Mouse (Mus musculus) neural tube, embryonic 10.5 days (tissue): ENCODE data around the gene Btbd3.

Experiments
- DNase-seq: peaks from one replicate; pipeline ENCODE4 v3.0.0-alpha.2; 2017; ENCODE audit warnings: low spot score; ENCODE audit errors: extremely low spot score

Btbd3 gene

DNA sequence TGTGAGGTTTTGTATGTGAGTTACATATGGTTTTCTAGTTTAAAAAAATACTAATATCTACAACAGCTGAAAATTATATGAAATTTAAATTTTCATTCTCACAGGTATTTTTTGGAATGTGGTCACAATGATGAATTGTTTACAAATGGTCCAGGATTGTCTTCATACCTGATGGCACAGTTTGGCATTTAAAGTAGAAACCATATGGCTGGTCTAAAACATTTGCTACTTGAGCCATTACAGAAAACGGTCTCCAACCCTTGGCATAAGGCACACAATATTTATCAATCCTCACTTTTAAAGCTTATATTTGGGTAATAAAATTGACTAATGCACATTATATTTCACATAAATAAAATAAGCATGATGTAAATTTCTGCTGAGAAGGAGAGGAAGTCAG lies 272.1 kb downstream of the Btbd3 start:
- DNase-seq = no peak

DNA sequence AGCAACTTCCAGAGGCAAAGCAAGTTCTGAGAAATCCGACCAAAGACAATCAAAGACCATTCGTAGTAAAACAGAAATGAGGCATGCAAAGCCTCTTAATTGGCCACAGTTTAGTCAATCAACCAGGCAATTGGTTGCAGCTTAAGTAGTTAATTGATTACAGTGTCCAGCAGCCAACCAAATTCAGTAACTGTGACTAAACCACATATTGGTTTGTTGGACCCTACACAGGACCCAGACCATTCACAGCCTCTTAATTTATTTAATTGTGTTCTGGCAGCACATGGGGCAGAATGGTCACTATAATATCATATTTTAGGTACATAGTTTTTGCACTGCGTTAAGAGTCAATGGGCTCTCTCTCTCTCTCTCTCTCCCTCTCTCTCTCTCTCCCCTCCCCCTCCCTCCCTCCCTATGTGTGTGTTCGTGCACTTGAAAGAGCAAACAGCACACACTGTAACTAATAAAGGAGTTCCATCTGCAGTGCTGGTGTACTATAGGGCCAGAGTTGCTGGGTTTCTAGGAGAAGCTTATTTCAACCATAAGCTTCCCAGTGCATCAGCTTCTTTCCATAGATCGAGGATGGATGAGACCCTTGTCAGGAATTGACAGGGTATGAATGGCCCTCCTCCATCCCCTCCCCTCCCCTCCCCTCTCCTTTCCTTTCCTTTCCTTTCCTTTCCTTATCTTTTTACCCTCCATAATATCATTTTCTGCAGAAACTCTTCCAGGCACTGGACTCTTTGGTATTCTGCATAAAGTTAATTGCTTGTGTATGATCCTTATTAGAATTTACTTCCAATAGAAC lies 275.0 kb downstream of the Btbd3 start:
- no peak for DNase-seq

DNA sequence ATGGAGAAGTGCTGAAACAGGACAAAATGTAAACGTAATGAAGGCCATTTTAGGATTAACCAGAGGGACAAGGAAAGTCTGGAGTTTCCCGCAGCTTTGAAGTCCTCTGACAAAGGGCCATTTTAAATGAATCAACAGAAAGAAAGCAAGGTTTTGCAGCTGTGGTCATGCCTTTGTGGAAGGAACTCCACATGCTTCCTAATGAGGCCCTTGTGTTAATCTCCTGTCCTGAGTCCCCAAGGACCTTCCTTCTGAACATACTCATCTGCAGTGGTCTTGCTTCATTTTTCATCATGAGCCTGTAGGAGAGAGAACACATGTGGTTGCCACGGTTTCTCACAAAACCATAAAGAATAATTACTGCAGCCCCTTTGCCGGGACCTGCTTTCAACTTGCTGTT lies 275.6 kb downstream of the Btbd3 start:
- DNase-seq = no peak

DNA sequence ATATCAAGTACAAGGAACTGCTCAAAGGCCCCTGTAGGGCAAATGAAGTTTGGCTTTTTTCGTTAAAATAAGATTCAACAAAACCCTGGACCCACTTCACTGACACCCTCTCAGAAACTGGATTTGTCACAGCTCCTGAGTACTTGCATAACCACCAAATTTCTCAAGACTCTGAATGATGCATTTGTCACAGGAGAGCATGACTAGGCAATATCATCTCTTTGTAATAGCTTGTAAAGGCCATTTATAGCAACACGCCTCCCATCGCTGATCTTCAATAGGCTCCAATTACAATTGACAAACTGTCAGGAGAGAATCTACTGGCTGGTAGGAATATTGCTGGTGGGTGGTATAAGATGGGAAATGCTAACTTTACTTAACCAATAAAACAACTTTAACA lies 283.3 kb downstream of the Btbd3 start:
- DNase-seq = no peak

DNA sequence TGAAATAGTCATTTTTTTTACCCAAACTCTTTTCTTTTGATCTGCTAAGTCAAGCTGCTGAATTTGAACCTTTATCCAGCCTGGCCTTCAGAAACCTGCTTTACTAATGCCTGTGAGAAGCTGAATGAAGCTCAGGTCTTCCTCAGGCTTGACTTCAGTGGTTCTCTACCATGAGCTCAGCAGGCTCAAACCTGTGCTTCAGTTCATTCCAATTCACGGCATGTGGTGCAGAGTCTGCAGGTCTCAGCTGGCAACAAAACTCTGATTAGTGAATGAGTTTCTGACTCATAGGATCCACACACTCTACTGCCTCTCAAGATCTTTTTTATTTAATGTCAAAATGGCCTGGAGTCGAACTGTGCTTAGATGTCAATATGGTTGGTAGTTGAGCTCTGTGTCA lies 292.6 kb downstream of the Btbd3 start:
- DNase-seq = no peak

DNA sequence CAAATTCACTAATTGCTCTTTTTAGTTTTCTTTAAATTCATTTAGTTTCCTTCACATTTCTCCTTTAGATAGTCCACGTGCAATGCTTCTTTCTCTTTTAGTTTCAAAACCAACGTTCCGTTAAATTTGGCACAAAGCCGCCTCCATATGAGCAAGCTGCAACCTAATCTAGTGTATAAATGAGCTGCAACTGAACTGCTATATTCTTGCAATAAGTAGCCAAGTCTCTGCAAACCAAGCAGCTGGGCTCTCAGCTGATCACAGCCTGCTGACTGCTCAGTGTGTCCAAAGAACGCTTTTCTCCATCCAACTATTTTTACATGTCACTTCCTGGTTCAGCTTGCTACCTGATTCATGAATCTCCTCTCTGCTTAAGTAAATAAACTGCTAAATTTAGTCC lies 295.2 kb downstream of the Btbd3 start:
- DNase-seq = no peak

DNA sequence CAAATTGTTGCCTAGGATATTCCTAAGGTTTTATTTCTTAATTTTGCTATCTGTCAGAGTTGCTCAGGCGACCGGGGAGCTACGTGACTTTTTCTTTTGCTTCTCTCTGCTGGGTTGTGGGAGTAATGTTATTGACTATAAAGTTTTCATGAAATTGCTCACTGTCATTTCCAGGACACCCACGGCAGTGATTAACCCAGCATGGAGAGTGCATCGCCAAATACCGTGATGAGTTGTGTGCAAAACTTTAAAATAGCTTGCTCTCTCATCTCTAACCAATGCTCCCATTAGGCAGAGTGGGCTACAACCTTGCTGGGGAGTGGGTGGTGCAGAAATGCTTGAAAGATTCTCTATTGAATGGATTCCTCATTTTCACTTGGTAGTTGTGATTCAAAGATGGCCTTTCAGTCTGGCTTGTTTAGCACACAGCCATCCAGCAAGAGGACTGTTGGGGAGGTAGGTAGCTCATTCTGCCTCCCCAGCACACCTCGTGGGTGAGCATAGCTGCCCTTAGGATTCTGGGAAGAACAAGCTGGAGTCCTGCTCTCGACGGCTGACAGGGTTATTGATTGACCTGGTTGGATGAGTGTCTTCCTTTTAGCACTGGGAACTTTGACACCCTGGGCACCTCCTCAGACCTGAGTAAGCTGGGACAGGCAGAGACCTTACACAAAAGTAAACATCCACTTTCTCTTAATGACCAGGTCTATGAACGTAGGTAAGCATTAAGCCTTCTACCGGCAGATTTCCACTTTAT lies 298.9 kb downstream of the Btbd3 start:
- no peak for DNase-seq

DNA sequence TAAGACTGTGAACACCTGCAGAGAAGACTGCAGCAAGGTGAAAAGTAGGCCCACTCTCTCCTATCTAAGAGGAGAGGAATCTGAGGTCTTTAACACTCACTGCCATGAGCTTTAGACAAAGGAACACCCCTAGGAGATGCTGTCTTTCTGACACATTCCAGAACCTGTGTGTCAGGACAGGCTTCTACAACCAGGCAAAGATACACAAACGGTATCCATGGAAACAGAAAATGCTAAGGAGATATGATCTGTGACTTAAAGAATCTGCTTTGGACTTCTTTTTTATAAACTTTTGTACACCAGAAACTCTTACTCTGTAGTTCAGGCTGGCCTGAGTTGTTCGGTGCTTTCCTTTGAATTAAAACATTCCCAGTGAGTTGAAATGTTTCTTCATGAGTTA lies 329.6 kb downstream of the Btbd3 start:
- DNase-seq = no peak

DNA sequence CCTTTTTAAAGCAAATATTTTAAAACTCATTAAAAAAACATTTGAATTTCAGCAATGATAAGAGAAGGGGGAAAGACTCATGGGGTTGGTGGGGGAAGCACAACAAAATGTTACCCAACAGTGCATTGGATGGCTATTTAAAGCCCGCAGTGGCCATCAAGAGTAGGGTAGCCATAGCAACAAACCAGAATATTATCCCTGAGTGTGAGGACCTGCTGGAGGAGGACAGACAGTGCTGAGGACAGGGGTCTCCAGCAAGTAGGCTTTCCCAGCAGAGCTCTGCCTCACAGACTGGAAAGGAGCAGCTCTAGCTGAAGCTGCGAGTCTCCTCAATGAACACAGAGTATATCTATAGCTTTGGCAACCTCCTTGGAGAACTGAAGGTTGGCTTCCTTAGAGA lies 331.0 kb downstream of the Btbd3 start:
- no peak for DNase-seq

DNA sequence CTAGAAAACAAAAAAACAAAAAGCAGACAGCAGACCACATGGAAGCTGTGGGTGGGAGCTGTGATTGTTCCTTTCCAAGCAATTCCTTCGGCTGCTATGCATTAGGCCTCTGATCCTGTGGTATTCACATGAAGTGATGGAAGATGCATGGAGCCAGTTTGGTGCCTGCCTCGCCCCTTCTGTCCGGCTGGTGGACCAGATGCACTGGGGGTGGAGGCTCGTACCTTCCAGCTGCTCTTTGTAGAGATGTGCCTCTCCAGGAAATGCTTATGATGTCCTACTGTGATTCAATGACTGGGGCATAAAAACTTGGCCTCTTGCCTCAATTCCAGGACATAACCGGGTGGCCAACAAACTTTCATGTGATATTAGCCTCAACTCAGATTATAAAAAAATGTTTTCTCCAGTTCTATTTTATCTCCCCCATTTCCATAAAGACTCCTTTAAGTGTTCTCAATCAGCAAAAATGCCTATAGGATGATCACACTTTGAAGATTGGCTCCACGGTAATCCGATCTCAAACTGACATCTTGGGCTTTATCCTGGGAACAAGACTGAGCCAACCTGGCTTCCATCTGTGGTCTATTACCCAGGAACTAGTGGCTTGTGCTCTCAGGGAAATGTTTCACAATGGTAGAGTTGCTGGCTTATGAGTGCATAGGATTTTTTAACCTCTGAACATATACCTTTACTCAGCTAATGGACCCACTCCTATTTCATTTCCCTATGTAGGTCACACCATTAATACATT lies 331.6 kb downstream of the Btbd3 start:
- no peak for DNase-seq

DNA sequence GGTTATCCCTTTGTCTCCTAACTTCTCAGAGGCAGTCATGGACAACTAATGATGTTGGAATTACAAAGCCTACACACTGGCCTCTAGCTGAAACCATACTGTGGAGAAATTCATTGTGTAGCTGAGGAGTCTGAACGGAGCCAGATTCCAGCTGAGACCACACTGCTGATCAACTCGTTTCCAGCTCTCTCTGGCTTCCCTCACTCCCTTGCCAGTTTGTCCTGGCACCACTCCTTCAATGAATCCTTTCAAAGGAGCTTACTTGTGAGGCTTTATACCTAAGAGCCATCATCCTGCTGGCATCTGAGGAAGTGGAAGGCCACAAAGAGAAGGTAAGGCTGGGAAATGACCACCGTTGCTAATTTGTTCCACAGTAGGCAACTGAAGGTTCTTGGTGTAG lies 332.7 kb downstream of the Btbd3 start:
- no peak for DNase-seq

DNA sequence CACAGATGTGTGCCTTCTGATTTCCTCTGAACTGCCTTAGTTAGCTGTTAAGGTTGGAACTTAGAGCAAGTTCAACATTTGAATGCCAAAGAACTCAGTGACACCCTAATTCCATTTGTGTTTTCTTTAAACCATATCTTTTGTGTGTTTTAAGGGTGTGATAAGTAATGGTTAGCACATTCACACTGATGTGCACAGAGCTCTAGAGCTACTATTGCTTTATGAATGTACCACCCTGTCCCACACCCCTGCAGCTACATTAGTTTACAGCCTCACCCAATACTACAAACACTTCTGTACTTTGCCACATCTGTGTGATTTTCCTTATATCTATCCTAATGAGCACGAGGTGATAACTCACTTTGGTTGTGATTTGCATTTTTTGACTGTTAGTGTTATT lies 333.9 kb downstream of the Btbd3 start:
- no peak for DNase-seq

DNA sequence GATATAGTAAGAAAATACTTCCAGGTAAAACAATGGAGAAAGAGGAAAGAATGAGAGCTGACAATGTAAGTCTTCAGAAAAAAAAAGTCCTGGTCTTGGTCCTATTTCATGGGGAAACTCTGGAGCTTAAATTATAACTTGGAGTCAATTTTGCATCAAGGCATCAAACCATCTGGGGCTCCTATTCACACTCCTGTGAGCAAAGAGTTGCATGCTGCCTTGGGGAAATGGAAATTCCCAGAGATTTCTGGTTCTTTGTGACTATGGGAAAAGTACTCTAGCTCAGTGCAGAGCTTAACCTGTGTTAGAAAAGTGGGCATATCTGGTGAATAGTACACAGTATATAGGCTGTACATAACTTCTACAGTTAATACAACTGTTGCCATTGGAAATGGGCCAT lies 356.0 kb downstream of the Btbd3 start:
- DNase-seq = no peak

DNA sequence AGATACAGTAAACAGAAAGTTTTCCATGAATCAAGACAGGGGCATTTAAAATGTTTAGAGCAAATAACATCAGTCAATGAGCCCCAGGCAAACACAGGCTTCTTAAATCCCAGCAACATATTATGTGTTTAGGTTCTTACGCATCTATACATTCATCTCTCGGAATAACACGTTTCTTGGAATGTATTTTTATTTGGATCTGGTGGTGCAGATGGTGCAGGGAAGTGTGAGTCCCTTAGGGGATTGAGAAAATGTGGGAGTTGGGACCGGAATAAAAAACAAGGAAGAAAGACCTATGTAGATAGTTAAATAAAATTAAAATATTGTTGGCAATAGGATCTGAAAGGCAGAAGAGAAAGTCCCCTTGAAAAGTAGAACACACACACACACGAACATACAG lies 361.1 kb downstream of the Btbd3 start:
- no peak for DNase-seq
